Mouse (Mus musculus): ENCODE data around the gene Abl1.

- no peak for TF ChIP-seq POLR2A (IDR thresholded peaks at IDR 0.05; ENCODE audit: low read depth, low read length)
- TF ChIP-seq MAX (IDR thresholded peaks at IDR 0.05; ENCODE audit: low read length), result no peak
- TF ChIP-seq TCF12 (IDR thresholded peaks at IDR 0.05; ENCODE audit: low read depth, low read length), result no peak
Observed at GRCm38 (mm10) chr2:31762853-31763252, 74.7 kb downstream of the Abl1 start.

Measured in CH12.LX (cell line).